ENCODE assay signal across 8 mouse cellular contexts in genomic region chr1:30948361-30948949, GRCm38 (mm10). TPM values are rescaled to one million over a fixed set of nuclear protein-coding genes. Genes with fewer than 3 reads are reported as not detected.
DNase-seq lines count a peak whose midpoint lies in the region; ATAC-seq and TF ChIP-seq lines count a peak whose summit lies in the region.

No protein-coding gene starts in this region.

- WGBS in heart, embryonic 12.5 days: 0% methylated on average over 16 of the region's 16 CpGs
- WGBS in kidney, embryonic 16.5 days: under 1% methylated on average over 16 of the region's 16 CpGs
- under 1% methylated on average over 16 of the region's 16 CpGs for WGBS in spleen, adult 2 months

- H3K4me3 ChIP-seq in heart, embryonic 12.5 days: peak overlapping the region; percentile 99
- peak overlapping the region; percentile 90 for H3K4me3 ChIP-seq in kidney, embryonic 16.5 days (ENCODE audit: low read length)
- H3K4me3 ChIP-seq in spleen, adult 2 months (ENCODE audit: extremely low read depth, insufficient read depth, insufficient read length): peak overlapping the region; percentile 79

- peak overlapping the region; percentile 62 for H3K4me2 ChIP-seq in heart, embryonic 12.5 days
- peak overlapping the region; percentile 62 for H3K4me2 ChIP-seq in kidney, embryonic 16.5 days (replicated peaks; ENCODE audit: low read depth, low read length)

- peak; percentile 9; the same call in 1 of the 2 replicates for TF ChIP-seq CTCF in spleen, adult 2 months (IDR thresholded peaks at IDR 0.05; ENCODE audit: extremely low read depth, insufficient read depth, insufficient read length, insufficient replicate concordance)

- H3K36me3 ChIP-seq in heart, embryonic 12.5 days: peaks cover 19% of the 10 kb centered on the region
- peaks cover 21% of the 10 kb centered on the region for H3K36me3 ChIP-seq in kidney, embryonic 16.5 days (ENCODE audit: insufficient read depth, low read length)
- peaks cover 9% of the 10 kb centered on the region for H3K36me3 ChIP-seq in spleen, adult 2 months (ENCODE audit: control insufficient read depth, insufficient read depth, low read length)

- H3K27me3 ChIP-seq in heart, embryonic 12.5 days (replicated peaks): no peaks in the 10 kb centered on the region
- H3K27me3 ChIP-seq in kidney, embryonic 16.5 days (ENCODE audit: insufficient read depth, low read length): no peaks in the 10 kb centered on the region
- no peaks in the 10 kb centered on the region for H3K27me3 ChIP-seq in spleen, adult 2 months (ENCODE audit: control insufficient read depth, insufficient read depth, low read length)

- DNase-seq in adrenal gland, adult 2 months: peak; percentile 36
- DNase-seq in adrenal gland, adult 8-10 months: no peak
- peak; percentile 62 for DNase-seq in CD4-positive, CD25-positive, alpha-beta regulatory T cell, adult 2 months (ENCODE audit: low read depth, low spot score)
- DNase-seq in cerebellum, adult 9-10 months: peak; percentile 58
- DNase-seq in lung, postnatal 14 days: peak; percentile 32
- DNase-seq in spleen, adult 2 months (ENCODE audit: low read depth in 1 of 2, low spot score in 2 of 2): peak; percentile 17 to 26

- H3K9me3 ChIP-seq in heart, embryonic 12.5 days (replicated peaks): no peaks in the 10 kb centered on the region
- H3K9me3 ChIP-seq in kidney, embryonic 16.5 days (ENCODE audit: low read length): no peaks in the 10 kb centered on the region

- H3K9ac ChIP-seq in heart, embryonic 12.5 days: peak overlapping the region; percentile 100
- H3K9ac ChIP-seq in kidney, embryonic 16.5 days (replicated peaks; ENCODE audit: low read length): peak overlapping the region; percentile 98

- peaks cover 5% of the 10 kb centered on the region; the same call in 1 of the 2 replicates for H3K4me1 ChIP-seq in heart, embryonic 12.5 days (replicated peaks)
- peaks cover 15% of the 10 kb centered on the region for H3K4me1 ChIP-seq in kidney, embryonic 16.5 days (ENCODE audit: insufficient read depth, low read length)
- peaks cover 4% of the 10 kb centered on the region; the same call in 1 of the 2 replicates for H3K4me1 ChIP-seq in spleen, adult 2 months (ENCODE audit: control insufficient read depth, insufficient read depth, insufficient read length)

- TF ChIP-seq POLR2A in spleen, adult 2 months (IDR thresholded peaks at IDR 0.05; ENCODE audit: low read depth, low read length): no peak

- no peak for ATAC-seq in heart, embryonic 12.5 days (ENCODE audit: insufficient number of reproducible peaks, low FRiP score)
- no peak for ATAC-seq in kidney, embryonic 16.5 days (ENCODE audit: low FRiP score, low TSS enrichment)

- H3K27ac ChIP-seq in heart, embryonic 12.5 days (ENCODE audit: poor library complexity, severe bottlenecking): peak overlapping the region; percentile 100
- H3K27ac ChIP-seq in kidney, embryonic 16.5 days (ENCODE audit: low read length): peak overlapping the region; percentile 100
- H3K27ac ChIP-seq in spleen, adult 2 months (ENCODE audit: insufficient read depth, low read length): peak overlapping the region; percentile 91

RNA-seq across cellular contexts. Expression of gene AC153137.1, which starts 29.3 kb away (rescaled TPM):
- total RNA-seq in adrenal gland, adult 2 months (2021): not detected
- polyA plus RNA-seq in adrenal gland, adult 2 months (2012; rRNA removed): not detected in 2 replicates
- not detected for total RNA-seq in adrenal gland, adult 8-10 months (2022)
- polyA plus RNA-seq in heart, embryonic 12.5 days (2016; fragmentation: Nextera tagmentation; extraction: Ambion mirVana): not detected in 2 replicates
- not detected in 2 replicates for polyA plus RNA-seq in kidney, embryonic 16.5 days (2015; fragmentation: Nextera tagmentation; extraction: Ambion mirVana)
- polyA plus RNA-seq in spleen, adult 2 months (2012; rRNA removed): not detected in 2 replicates
